Mouse (Mus musculus) heart, adult 8-10 months (tissue): ENCODE measurements around the gene Btbd11. TPM values are rescaled to one million over a fixed set of nuclear protein-coding genes. Genes with fewer than 3 reads are reported as not detected.

Experiments used
- DNase-seq: peaks from one replicate; pipeline ENCODE4 v3.0.0; 2022; ENCODE audit warnings: low spot score
- total RNA-seq, 4 experiments: library from RNA; stranded (reverse); gene quantifications; 2 replicates each; pipeline ENCODE4 v1.2.4; 2022

Btbd11 gene
- total RNA-seq, 4 experiments from 2014 or later: 2.3 to 3.0 (median 2.9) TPM

DNA sequence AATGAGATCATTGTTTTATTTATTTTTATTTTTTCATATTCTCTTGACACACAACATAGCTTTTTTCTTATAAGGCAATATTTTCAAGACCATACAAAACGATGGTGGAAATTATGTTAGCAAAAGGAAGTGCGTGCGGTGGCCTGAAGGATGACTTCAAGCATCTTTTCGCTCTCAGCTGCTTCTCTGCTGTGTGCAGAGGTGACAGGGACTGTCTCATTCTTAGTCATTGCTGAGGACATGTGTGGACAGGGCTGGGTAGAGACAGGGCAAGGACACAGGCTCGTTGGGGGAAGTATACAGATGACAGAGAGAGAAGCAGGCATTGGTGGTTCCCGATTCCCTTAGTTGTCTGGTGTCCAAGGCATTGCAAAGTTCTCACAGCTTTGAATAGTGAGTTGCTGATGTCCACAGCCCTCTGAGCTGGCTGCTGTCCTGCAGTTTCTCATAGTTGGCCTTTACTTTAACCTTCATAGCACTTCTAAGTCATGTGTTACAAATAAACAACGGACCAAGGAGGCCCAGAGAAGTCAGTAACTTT is 135.7 kb downstream of the Btbd11 start:
- no peak for DNase-seq

DNA sequence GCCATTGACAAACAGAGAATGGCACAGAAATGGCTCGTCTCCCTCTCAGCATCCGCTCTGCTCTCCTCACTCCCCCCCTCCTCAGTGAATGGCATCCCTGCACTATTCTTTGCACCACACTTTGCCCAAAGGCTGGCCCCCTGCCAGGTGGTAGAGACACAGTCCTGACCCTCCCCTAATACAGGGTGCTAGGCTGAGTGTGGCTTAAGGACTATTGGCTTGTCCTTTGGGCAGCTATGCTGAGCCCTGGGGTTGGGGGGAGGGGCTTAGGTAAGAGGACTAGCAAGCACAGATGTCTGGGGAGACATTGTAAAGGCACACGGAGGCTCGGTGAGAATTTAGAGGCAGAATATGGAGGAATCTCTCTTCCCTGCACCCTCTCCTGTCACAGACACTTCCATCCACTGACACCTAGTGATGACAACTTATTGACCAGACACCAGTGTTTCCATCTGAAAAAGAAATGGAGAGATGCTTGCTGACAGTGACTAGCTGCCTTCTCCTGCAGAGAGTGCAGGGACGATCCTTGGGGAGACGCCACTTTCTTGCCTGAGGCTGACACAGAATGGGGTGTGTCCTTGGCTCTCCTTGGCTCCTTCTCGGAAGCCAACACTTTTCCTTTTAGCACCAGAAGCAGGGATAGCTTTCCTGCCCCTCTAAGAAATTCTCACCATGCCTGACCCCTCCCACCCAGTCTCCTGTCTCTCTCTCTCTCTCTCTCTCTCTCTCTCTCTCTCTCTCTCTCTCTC is 138.8 kb downstream of the Btbd11 start:
- DNase-seq: no peak

DNA sequence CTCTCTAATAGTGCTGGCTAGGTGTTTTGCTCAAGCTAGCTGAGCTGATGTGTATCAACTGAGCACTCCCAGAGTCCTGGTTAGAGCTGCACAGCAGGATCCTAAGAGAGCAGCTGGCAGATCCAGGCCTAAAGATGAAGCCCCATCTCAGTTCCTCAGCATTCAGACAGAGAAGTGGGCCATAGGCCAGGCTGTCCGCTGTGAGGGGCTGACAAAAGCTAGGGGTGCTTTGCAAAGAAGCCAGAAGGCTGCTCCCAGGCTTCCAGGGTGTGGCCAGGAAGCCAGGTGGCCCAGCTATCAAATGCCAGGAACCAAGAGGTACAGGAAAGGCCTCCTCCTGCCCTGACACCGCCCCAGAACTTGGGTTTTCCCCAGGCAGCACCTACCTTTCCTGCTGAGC is 140.0 kb downstream of the Btbd11 start:
- no peak for DNase-seq

DNA sequence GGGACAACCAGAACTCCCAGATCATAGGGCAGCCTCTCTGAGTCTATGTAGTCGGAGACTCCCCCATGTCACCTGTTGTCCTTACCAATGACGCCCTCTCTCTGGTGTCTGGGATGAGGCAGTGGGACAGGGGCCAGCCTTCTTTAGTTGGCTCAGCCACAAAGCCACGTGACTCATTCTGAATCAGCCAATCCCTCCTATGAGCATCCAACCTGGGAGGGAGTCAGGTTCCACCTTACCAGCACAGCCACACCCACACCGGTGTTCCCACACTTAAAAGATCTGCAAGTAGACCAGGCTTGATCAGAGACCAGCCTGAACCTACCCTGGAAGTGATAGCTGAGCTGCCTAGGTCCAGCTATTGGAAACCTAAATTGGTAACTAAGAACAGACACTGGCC is 141.1 kb downstream of the Btbd11 start:
- DNase-seq: no peak

DNA sequence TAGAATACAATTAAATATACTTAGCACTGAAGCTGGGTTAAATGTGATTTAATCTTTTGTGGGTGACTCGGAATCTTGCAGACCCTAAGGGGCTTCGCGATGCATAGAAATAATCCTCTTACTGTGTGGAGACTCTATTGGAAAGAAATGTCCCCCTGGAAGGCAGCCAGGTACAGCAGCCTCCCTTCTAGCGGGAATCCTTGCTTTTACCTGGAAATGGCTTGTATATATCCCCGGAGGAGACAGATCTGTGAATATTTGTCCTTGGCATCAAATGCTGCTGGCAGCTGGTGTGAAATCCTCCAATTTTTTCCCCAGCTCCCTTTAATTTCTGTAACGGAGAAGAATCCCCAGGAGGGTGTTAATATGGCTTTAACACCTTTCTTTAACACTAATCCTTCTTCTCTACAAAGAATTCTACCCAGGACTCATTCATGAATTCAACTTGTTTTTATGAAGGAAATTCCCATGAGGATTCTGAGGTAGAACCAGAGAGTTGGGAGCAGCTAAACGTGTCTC is 146.6 kb downstream of the Btbd11 start:
- no peak for DNase-seq

DNA sequence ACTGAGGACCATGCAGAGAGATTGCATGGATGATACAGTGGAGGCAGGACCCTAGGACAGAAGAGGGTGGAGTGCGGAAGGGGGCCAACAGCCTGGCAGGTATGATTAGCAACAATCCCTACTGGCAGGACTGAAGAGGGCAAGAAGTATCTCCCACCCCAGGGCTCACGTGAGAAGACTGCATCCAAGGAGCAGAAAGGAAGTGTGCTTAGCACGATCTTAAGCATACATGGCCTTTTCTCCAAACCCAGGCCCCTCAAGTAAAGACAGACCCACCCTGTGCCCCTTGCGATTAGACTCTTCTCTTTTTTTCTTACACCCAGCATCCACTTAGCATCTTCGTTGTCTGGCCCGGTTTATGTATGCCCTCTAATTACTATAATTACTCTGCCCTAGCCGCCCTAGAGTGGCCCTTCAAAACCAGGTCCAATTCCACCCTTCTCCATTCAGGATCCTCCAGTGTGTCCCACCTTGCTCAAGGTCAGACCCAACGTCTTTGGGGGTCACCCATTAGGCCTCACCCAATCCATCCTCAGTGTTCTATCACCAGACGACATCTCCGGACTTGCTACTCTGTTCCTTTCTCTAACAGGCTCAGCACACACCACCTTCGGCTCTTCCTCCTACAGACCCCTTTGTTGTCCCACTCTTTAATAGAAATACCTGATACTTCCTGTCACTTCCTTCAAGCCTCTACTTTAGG is 151.6 kb downstream of the Btbd11 start:
- no peak for DNase-seq

DNA sequence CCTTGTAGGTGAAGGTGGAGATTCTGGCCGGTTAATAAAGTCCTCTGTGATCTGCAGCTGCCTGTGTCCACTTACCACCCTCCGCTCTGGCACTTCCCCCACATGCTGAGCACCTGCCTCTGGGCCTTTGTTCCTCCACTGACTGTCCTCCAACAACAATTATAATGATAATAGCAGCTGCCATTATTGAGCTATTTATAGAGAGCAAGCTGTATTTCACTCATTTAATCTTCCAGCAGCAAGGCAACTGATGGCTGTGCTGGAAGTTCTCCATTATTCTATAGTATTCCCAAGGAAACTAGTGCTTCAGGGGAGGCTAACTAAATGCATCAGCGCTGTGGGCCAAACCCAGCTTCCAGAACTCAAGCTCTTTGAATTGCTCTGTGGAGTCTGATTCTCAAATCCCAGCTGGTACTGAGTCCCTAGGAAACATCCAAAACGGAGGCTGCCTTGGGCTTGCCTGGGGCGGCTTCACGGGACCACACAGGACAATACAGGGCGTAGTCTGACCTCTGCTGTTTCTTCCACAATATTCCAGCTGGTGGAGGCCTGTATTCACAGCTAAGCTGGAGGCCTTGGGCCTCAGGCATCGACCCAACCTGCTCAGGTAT is 153.0 kb downstream of the Btbd11 start:
- DNase-seq: no peak

DNA sequence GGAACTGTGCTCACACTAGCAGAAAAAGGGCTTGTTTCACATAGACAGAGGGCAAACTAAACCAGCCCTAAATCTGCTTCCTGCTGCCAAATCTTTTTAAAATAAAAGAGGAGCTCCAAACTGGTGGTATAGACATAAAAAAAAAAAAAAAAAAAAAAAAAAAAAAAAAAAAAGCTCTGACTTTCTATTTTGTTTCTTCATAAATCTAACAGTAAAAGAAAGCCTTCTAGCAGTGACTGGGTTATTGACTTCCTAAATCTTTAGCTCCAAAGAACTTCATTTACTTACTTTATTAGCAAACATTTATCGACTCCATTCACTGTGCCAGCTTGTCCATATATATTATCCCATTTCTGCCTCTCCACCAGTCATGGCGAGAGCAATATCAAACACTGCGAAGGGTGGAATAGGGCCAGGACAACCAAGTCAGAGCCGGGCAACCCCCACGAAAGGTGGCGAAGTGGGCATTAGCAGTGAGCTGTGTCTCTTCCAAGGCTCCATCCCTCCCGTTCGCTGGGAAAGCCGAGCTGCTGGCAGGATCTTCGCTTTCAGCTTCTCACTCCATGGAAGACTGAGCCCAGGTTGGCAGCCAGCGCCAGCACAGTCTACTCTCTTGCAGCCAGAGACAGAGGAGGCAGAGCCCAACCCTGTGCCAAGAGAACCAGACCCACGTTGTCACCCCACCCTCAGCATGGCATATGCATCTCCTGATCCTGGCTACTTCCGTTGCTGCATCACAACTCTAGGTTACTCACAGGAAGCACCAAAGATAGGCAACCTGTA is 153.9 kb downstream of the Btbd11 start:
- no peak for DNase-seq

DNA sequence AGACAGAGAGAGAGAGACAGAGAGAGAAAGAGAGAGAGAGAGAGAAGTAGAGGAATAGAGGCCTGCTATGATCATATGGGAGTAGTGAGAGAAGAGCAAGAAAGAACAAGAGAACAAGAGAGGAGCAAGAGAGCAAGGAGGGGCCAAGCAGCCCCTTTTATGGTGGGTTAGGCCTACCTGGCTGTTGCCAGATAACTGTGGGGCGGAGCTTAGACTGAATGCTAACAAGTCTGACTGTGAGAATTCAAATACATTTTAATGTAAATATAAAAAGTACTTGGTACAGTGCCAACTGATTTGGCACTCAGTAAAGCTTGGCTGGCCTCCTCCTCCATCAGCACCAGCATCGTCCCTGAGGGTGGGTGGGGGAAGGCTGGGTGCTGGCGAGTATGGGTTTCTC is 154.9 kb downstream of the Btbd11 start:
- no peak for DNase-seq

DNA sequence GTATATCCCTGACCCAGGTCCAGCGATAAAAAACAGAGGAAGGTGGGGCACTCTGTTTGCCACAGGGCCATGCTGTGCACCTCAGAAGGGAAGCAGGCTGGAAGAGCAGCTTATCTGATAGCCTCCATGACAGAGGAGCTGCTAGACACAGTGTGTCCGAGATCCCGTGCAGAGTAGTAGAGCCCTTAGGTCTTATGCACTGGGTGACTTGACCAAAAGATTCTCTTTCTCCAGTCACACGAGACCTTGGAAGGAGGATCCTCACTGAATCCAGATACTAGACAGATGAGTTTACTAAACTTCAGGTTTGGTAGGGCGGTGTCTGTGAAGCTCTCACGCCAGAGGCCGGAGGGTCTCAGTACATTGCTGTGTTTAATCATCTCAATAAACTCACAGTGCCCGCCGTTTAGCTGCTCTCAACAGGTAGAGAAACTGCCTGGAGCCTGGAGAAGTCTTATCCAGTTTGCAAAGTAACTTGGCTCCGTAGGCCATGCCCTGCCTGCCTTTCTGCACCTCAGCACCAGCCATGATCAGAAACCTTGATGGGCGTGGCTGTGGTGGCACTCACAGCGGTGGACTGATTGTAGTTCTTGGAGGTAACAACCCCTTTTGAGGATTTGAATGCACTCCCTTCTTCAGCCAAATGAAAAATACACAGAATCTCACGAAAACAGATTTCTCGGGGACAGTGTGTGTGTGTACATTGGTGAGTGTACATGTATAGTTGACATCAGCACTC is 155.4 kb downstream of the Btbd11 start:
- no peak for DNase-seq

DNA sequence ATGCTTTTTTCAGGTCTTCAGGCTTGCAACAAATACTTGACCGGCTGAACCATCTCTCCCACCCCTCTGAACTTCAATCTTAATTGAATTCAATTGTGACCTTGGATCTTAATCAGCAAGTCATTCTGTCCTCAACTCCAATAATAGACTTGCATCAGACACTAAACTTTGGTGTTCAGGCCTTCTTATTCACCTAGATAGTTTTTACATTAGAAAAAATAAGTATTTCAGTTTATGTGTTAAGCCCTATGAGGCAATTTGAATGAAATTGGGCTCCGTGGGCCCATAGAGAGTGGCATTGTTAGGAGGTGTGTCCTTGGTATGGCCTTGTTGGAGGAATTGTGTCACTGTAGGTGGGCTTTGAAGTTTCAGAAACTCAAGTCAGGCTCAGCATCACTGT is 156.7 kb downstream of the Btbd11 start:
- no peak for DNase-seq

DNA sequence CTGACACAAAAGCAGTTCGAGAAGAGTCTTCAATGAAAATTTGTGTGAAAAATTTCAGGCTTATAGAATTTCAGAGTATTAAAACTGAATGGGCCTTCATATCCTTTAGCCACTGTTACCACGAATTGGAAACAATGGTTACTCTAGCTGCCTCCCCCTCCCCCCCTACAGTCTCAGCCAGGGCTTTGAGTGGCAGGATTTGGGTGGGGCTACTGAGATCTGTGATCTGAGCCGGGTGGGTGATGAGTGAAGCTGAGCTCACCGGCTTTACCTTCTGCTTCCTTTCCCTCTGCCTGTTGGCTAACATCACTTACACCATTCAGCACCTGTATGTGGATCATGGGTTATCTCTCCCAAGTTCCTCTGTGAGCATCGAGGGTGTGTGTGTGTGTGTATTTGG is 158.4 kb downstream of the Btbd11 start:
- no peak for DNase-seq

DNA sequence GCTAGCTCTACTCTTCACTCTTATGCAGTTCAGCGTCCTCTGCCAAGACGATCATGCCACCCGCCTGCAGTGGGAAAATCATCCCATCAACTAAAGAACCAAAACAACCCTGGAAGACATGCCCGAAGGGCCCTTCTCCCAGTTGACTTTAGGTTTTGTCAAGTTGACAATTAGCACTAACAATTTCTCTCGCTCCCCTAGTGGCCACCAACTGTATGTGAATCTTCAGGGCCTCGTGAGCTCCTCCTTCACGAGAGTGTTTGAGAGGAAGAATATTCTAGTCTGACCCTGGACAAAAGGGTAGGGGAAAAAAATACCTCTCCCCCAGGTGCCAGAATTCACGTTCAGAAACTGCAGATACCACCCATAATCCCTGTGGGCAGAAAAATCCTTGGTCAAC is 168.6 kb downstream of the Btbd11 start:
- DNase-seq: no peak

DNA sequence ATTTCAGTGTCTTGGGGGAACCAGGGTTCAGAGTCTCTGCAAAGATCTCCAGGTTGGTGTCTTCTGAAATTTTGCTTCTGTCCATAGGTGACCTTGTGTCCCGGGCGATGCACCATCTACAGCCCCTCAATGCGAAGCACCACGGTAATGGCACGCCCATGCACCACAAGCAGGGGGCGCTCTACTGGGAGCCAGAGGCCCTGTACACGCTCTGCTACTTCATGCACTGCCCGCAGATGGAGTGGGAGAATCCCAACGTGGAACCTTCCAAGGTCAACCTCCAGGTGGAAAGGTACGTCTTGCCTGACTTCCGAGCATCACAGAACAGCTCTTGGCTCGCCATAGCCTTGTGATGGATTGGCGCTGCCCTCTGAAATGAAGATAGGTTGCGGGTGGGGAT is 174.8 kb downstream of the Btbd11 start:
- DNase-seq: no peak

DNA sequence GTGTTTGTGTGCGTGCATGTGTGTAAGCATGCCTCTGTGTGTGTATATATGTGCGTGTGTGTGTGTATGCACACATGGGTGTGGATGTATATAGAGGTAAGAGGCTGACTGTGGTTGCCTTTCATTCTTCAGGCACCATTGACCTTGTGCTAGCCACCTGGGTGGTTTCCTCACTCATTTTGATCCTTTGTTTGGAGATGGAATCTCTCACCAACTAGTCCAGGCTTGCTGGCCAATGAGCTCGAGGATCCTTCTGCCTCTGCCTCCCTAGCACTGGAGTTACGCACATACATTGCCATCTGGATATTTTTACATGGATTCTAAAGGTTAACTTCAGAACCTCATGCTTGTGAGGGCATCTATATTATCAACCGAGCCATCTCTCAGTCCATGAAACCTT is 184.8 kb downstream of the Btbd11 start:
- DNase-seq: no peak

DNA sequence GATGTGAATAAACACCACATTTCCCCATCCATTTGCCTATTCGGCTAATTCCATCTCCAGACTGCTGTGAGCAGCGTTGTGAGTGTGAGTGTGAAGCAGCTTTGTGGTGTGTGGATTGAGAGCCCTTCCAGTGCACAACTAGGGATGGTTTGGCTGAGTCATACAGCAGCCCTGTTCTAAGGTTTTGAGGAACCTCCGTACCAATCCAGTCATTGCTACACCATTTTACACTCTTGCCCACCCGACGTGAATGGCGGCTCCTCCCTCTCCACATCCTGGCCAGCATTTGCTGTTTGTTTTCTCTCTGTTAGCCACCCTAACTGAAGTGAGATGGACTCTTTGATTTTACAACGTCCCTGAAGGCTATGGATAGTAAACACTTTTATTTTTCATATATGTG is 186.0 kb downstream of the Btbd11 start:
- DNase-seq: no peak

DNA sequence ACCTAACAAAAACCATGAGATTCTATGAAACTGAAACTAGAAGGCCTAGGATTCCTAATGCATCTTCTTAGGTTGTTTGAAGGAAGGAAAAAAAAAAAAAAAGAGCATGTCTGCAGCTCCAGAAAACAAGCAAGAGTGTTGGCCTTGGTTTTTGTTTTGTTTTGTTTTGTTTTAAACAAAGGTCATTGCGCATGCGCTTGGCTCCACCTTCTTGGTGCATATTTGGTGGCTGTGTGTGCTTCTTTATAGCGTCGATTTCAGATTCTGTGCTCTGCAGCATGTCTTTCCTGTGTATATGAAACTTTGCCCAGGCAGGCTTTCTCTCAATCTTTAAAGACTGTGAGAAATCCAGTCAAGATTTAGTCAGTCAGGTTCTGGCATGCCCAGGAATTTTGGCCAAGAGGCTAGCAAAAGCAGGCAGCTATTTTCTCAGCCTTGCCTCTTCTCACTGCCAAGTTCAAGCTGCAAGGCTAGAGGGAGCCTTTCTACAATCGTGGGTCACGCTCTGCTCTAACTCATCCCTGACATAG is 191.3 kb downstream of the Btbd11 start:
- DNase-seq: no peak

DNA sequence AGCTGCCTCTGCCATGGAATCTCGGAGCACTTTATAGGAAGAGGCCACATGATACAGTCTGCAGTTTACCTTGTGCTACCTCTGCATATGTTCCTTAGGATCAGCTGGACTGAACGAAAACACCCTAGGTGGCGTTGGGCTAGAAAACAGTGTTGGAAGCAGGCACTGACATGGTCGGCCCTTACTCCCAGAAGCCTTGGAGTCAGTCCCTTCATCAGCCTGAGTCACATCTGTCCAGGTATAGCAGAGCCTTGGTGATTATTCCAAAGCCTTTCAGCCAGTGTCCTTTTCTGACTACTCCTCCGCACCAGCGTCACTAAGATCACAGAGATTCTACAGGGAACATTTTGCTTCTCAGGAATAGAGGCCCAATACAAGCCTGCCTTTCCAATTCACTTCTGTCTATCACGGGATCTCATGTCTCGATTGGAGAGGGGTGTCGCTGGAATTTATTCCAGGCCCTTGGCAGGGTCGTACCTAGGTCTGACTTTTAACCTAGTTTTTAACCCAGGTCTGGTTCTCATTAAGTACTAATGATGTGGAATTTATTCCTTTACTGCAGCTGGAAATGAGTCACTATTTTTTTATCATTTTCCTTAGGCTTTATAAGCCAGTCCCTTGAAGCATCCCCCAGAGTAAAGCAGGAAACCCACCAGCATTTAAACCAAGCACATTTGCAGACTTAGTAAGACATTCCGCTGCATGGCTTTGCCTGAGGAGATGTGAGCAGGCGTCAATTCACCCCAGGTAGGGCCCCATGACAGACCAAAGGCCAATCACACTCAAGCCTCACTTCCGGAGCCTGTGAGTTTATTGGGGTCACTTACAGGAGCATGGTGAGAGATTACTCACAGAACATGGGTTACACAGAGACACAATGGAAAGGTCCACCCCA is 192.2 kb downstream of the Btbd11 start:
- no peak for DNase-seq

DNA sequence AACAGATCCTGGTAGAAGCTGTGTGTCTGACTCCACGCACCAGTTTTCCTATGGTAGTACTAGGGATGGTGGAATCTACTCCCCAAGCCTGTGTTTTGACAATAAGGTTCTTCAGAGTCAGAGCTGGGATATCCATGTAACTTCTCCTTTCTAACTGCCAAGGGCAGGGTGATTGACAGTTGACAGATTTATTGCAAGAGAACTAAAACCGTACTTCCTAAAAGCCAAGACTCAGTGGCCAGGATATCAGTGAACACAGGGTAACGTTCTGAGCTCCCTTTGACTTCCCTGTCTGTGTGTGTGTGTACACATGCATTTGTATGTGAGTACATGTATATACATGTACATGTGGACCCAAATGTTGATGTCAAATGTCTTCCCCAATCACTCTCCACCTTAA is 201.1 kb downstream of the Btbd11 start:
- no peak for DNase-seq

DNA sequence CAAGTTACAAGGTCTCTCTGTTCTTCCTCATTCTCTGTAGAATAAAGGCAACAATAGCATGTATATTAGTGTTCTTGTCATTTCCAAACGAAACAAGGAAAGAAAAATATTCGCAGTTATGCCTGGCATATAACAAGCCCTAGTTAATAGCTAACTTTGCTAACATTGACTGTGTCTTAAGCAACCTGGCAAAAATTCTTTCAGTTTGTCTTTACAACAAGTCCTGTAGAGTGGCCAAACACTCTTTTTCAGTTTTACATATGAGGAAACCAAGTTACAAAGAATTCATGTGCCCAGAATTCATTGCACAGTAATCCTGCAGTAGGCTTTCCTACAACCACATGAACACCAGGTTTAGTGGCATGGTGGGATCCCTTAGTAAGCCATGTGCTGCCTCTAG is 203.4 kb downstream of the Btbd11 start:
- no peak for DNase-seq
